Mouse (Mus musculus): ENCODE data around the gene Mvb12b. TPM values are rescaled to one million over a fixed set of nuclear protein-coding genes. Genes with fewer than 3 reads are reported as not detected.

Mvb12b gene
- total RNA-seq, 2 experiments from 2014 or later: 25.2 to 27.4 TPM

DNA sequence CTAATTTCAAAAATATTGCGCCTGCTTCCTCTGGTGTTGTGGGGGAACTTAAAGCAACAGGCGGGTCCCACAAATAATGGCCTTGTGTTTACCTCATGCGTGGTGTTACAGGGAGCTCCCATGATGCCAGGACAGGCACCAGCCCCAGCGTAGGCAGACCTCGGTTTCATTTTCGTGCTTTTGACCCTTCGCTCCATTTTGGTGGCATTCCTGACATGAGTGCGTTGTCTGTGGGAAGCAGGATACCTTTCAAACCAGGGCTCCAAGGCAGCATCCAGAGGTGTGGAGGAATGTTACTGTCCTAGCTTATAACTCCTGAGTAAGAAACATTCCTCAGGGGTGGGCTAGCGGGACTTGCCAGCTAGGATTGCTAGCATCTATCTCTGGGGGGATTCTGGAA lies 181.3 kb downstream of the Mvb12b start:
- intact Hi-C loops (cut with DNase I): no loop called here
- DNase-seq: no peak

DNA sequence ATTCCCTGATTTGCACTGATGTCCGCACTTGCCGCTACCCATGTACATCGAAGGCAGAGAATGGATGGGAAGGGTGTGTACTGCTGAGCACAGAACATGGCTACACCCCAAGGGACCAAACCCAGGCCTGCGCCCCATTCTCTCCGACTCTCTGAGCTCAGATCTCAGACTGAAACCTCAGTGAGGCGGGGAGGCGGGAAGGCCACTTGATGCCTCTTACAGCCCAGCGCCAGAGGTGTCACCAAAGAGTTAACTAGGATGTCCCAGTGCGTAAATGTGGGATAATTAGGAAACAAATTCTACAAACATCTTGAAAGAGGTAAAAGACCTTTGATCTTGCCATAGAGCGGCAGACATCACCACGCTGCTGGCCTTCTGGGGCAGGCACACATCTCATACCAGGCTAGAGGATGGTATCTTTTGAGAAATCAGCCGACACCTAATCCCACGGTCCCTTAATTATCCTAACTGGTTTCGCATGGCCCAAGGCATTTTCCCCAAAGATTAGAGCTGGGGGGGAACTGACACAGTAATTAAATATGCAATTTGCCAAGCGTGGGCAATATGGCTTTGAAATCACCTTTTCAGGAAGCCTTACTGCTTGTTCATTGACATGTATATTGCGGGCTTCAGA lies 181.9 kb downstream of the Mvb12b start:
- DNase-seq: no peak
- intact Hi-C loops (cut with DNase I): no loop called here

DNA sequence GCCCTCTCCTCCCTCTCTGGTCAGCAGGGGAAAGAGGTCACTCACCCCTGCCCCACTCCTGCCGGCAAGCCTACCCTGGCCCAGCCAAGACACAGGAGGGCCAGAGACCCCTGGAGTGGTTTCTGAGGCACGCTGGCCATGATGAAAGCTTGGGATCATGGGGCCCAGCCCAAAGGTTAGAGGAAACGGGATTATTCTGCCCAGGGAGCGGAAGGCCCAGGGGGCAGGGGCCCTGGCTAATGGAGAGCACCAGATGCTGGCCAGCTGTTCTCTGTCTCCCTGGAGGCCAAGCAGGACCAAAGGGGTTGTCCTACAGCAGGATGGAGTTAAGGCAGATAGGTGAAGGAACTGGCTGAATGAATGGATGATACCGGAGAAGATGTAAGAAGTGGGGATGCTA lies 184.5 kb downstream of the Mvb12b start:
- intact Hi-C loops (cut with DNase I): no loop called here

DNA sequence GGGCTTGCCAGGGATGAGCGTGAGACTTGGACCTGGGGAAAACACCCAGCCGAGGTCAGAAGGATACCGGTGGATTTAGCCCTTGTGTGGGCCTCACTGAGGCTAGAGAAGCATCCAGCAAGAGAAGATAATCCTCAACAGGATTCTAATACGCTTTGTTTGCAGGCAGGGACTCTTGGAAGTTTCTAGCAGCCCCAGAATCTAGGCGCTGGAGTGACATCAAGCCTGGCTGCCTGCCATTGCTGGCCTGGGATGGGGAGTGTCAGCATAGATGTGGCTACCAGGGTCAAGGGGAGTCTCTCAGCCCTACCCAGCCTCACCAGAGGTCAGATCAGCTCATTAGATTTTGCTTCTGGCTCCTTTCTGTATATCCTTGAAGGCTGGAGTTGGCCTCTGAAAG lies 185.0 kb downstream of the Mvb12b start:
- DNase-seq: peak; percentile 32 to 45
- intact Hi-C loops (cut with DNase I): no loop called here

More for the DNA sequence above, 184.5 kb downstream of the Mvb12b start:
- DNase-seq: no peak

DNA sequence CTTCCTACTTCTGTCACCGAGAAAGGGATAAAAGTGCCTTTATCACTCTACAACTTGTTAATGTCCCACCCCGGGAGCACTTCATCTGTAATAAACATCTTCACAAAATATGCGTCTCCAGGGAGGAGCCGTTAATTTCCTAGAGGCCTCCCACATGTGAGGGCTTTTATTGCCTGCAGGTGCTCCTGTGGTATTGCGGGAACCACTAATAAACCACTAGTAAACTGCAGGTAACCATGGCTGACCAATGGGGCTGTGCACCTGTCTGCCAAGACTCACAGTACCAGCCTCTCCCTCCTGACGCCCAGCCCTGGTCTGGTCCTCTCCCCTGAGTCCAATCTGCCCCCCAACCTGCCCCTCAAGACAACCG lies 186.3 kb downstream of the Mvb12b start:
- no peak for DNase-seq
- intact Hi-C loops (cut with DNase I): no loop called here

DNA sequence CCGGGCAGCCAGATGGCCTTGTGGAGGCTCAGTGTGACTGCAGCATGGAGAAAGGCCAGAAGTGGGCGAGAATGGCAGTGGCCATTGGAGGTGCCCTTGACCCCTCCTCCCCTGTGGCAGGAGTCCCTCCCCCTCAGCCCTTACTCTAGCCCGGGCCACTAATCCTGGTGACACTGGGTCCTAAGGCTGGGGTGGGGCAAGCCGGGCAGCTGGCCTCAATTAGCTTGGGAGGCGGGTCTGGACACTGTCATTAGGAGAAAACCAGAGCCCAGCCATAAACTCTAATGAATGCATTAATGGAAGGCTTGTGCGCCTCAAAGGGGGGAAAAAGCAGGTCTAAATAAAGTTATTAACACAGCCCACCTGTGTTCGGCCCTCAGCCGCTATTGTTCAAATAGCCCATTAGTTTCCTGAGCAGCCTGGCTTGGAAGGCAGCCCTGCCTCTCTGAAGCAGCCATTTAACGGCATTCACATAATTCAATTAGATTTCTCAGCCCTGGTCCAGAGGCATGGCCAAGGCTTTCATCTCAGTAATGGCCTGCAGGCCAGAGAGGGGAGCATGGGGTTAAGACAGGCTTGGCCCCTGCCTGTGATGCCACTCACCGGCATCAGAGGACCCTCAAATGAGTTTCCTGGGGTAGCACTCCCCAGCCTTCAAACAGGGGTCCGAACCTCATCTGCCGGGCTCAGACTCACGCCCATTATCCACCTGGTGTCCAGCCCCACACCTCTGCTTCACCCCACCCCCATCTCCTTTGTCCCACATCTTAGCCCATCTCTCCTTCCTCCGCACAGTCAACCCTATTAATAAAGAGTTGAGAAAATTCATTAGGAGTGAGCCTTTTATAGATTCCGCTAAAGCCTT lies 186.9 kb downstream of the Mvb12b start:
- intact Hi-C loops (cut with DNase I): no loop called here
- no peak for DNase-seq

DNA sequence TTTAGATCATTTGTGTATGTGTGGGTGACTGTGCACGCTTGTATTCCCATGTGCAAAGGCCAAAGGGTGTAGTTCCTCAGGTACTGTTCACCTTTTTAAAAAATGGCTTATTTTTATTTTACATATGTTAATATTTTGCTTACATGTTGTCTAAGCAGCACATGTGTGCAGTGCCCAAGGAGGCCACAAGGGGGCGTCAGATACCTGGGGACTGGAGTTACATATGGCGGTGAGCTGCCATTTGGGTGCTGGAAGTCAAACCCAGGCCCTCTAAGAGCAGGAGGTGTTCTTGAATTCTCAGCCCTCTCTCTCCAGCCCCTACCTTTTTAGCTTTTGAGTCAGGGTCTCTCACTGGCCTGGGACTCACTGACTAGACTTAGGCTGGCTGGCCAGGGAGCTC lies 188.8 kb downstream of the Mvb12b start:
- intact Hi-C loops (cut with DNase I): no loop called here
- no peak for DNase-seq

DNA sequence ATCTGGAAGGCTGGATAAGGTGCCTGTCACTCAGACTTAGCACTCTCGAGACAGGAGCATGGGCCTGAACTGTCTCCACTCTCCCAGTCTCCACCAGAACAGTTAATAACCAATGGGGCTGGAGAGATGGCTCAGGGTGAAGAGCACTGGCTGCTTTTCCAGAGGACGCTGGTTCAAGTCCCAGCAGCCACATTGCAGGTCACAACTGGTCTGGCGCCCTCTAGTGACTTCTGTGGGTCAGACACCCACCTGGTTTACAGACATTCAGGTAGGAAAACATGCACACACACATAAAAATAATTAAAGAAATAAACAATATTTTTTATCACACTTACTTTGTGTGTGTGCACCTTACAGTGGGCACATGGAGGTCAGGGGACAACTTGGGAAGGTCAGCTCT lies 191.3 kb downstream of the Mvb12b start:
- DNase-seq: no peak
- intact Hi-C loops (cut with DNase I): no loop called here

DNA sequence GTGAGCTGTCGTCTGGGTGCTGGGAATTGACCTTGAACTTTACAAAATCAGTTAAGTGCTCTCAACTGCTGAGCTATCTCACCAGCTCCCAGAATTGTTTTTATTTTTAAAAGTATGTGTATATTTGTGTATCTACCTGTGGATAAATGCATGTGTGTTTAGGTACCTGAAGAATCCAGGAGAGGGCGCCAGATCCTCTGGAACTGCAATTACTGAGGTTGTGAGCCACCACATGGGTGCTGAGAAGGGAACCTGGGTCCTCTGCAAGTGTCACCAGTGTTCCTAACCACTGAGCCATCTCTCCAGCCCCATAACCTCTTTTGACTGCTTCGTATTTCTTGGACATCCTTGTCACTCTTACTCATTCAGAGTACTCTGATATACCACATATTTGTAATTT lies 193.8 kb downstream of the Mvb12b start:
- intact Hi-C loops (cut with DNase I): no loop called here
- DNase-seq: no peak

DNA sequence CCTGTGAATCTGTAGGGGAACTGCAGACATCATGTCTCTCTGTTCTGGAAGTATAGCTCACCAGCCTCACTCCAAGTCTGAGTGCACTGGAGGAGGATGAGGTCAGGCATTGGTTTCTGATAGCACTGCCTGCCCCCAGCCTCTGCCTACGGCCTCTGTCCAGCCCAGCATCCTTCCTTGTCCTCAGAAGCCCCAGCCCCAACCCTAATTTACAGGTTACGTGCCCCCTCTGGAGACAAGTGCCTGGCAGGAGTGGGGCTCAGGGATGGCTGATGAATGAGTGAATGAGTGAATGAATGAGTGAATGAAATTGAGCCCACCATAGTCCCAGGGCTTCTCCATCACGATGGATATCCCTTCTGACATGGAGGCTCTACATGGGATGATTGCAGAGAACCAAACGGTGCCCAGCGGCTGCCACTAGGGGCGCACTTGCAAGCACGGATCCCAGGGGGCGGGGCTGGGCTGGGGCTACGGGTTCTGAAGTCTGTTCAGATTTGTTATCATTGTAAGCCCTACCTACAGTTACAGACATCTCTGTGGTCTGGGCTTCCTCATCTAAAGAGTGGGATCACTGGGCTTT lies 197.8 kb downstream of the Mvb12b start:
- intact Hi-C loops (cut with DNase I): no loop called here
- DNase-seq: no peak

DNA sequence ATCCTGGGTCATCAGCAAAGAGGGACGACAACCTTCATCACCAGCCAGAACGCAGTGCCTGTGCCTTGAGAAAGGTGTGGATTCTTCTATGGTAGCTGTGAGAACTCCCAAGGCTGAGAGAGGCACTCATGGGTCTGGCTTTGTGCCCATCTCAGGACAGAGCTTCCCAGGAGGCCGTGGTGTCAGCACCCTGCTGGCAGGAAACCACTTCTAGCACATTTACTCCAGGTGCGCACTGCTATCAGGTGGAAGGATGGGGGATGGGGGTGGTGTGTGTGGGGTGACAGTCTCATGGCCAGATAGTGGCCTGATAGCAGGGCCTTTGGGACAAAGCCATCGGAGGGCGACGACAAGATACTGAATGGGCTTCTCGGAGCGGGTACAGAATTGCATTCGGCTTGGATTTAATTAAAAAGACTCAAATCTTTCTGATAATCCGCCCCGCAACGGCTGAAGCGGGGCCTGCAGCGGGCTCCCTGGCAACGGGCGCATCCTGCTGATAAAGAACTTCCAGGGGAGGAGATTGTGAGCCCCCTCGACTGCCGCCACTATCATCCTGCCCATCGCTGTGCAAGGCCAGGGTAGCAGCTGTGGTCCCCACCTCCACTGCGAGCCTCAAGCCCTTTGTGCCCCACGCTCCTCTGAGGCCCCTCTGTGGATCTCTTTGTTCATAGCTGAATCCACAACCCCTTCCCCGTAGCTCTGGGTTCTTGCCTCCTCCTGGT lies 198.4 kb downstream of the Mvb12b start:
- intact Hi-C loops (cut with DNase I): no loop called here
- DNase-seq: no peak

DNA sequence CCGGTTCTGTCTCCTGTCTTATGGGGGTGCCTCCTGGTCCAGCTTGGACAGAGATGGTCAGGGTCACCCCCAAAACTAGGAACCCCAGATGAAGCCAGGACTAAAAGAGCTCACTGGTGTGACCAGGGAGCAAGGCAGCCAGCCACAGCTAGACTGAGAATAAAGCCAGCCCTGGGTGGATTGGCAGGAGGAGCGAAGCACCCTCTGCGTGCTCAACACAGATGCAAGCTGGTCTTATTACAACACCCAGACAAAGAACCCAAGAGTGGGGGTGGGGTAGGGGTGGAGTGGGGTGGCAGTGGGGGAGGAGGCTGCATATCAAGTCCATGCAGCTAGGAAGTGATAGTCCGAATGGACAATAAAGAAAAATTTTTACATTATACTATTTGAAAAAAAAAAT lies 204.2 kb downstream of the Mvb12b start:
- intact Hi-C loops (cut with DNase I): loop anchor here (2.0 kb wide), 1 partner anchor 51 kb away; no protein-coding TSS in a partner anchor
- DNase-seq: no peak

DNA sequence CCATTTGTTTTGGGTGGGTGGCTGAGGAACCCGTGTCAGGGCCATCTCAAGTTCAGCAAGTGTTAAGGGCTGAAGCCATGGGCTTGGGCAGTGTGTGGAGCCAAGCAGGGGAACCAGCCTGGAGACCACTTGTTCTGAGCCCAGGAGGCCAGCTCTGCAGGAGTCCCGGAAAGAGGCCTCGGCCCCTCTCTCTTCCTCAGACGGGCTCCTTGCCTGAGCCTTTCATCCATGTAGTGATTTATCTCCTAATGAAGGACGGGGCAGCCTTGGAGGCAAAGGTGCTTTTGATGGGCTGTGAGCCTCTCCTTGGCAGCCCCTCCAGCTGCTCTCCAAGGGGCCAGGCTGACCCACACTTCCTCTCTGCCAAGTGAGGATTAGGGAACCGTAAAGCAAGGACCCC lies 204.7 kb downstream of the Mvb12b start:
- intact Hi-C loops (cut with DNase I): loop anchor here (2.0 kb wide), 1 partner anchor 52 kb away; no protein-coding TSS in a partner anchor
- no peak for DNase-seq

DNA sequence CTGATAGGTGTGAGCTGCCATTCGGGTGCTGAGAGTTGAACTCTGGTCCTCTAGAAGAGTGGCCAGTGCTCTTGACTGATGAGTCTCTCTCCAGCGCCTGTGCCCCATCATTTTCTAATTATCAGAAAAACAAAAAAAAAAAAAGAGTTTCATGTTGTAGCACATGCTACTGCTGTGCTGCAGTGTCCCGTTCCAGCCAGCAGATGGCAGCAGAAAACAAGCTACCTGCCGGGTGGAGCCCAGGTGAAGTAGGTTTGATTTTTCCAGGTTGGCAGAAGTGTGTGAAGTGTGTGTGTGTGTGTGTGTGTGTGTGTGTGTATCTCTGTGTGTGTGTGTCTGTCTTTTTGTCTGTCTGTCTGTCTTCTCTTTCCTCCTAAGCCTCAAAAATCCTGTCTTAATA lies 205.5 kb downstream of the Mvb12b start:
- intact Hi-C loops (cut with DNase I): loop anchor here (2.0 kb wide), 1 partner anchor 53 kb away; no protein-coding TSS in a partner anchor
- DNase-seq: peak; percentile 29 to 31

Other genes with a start within 250 kb of the Mvb12b start
- under 1 TPM; 0.13 to 0.25 TPM for gene Lmx1b, start 247.4 kb downstream of the Mvb12b start, total RNA-seq (2021)